Mouse (Mus musculus) lung, postnatal 4 days (tissue): ENCODE results near the gene Gm7879.

Source experiments
- DNase-seq, 2 experiments: peaks; one replicate each; pipeline ENCODE4 v3.0.0; 2021

Gene Gm7879

GRCm38 (mm10) chr5:43948748-43949275, 35.9 kb downstream of the Gm7879 start:
- DNase-seq: peak; percentile 42 to 50

- no peak for DNase-seq
Observed at GRCm38 (mm10) chr5:43953241-43953640, 40.3 kb downstream of the Gm7879 start.

GRCm38 (mm10) chr5:43959884-43960440, 47.0 kb downstream of the Gm7879 start:
- DNase-seq: no peak

GRCm38 (mm10) chr5:43961056-43961455, 48.1 kb downstream of the Gm7879 start:
- no peak for DNase-seq
